Mouse (Mus musculus) heart, embryonic 11.5 days (tissue): ENCODE measurements around the gene Aanat. TPM values are rescaled to one million over a fixed set of nuclear protein-coding genes. Genes with fewer than 3 reads are reported as not detected.

Experiments used
- ATAC-seq: fragments of 200-750 bp; cut with Nextera tagmentation; replicated peaks from 2 replicates; pipeline ENCODE4 v1.8.0; 2017; ENCODE audit warnings: moderate library complexity; ENCODE audit not compliant: insufficient number of reproducible peaks, low FRiP score, low TSS enrichment
- H3K27ac ChIP-seq: fragments of 300-500 bp; sonication (generic); 2 replicates; pipeline ENCODE4 v1.5.1; 2014; ENCODE audit warnings: mild to moderate bottlenecking, low read depth, low read length
- H3K27me3 ChIP-seq: fragments of 300-500 bp; sonication (generic); 2 replicates; pipeline ENCODE4 v1.6.1; 2014; ENCODE audit warnings: mild to moderate bottlenecking, low read length, mixed read lengths; ENCODE audit not compliant: control insufficient read depth, insufficient read depth
- H3K36me3 ChIP-seq: fragments of 300-500 bp; sonication (generic); 2 replicates; pipeline ENCODE4 v1.6.1; 2014; ENCODE audit warnings: mild to moderate bottlenecking, low read length, moderate library complexity, mixed read lengths; ENCODE audit not compliant: control insufficient read depth, insufficient read depth
- H3K4me1 ChIP-seq: fragments of 300-500 bp; sonication (generic); 2 replicates; pipeline ENCODE4 v1.6.1; 2014; ENCODE audit warnings: low read length; ENCODE audit not compliant: control insufficient read depth, insufficient read depth
- H3K4me2 ChIP-seq: fragments of 300-500 bp; sonication (generic); 2 replicates; pipeline ENCODE4 v1.6.1; 2014; ENCODE audit warnings: mild to moderate bottlenecking, moderate library complexity
- H3K4me3 ChIP-seq: fragments of 300-500 bp; sonication (generic); 2 replicates; pipeline ENCODE4 v1.5.1; 2014; ENCODE audit warnings: low read depth, low read length
- H3K9ac ChIP-seq: fragments of 300-500 bp; sonication (generic); 2 replicates; pipeline ENCODE4 v1.6.1; 2014; ENCODE audit warnings: mild to moderate bottlenecking, low read depth, low read length, moderate library complexity
- H3K9me3 ChIP-seq: fragments of 300-500 bp; sonication (generic); replicated peaks from 2 replicates; pipeline ENCODE4 v1.6.1; 2016; ENCODE audit warnings: low read length; ENCODE audit not compliant: control insufficient read depth
- WGBS: fragments of 180-500 bp; shearing (Covaris S2); extraction: QIAGEN DNeasy Blood & Tissue Kit; methylation state at CpG from one replicate; pipeline ENCODE4 v1.1.7; 2014; ENCODE audit not compliant: insufficient replicate concordance; 5-methylcytosine and 5-hydroxymethylcytosine counted together
- polyA plus RNA-seq: library from polyadenylated mRNA; unstranded; fragments of >200 nt; fragmentation: Nextera tagmentation; extraction: Ambion mirVana; gene quantifications from 2 replicates; pipeline ENCODE4 v1.2.1, GENCODE M21; 2014

Aanat gene
- polyA plus RNA-seq, 1 experiment from 2014 or later = not detected

- H3K36me3 ChIP-seq = no peaks in the 10 kb centered on the region
- peak overlapping the region; percentile 94 for H3K9ac ChIP-seq
- WGBS = under 1% methylated on average over 74 of the region's 91 CpGs
- no peaks in the 10 kb centered on the region for H3K9me3 ChIP-seq
- peak overlapping the region; percentile 93 for H3K4me2 ChIP-seq
- H3K4me3 ChIP-seq = peak overlapping the region; percentile 98
- peak; percentile 77 for ATAC-seq
- H3K4me1 ChIP-seq = peaks cover 28% of the 10 kb centered on the region
- no peaks in the 10 kb centered on the region for H3K27me3 ChIP-seq
- peak overlapping the region; percentile 86 for H3K27ac ChIP-seq
Measured at GRCm38 (mm10) chr11:116580711-116581375, 5.4 kb upstream of the Aanat start.

GRCm38 (mm10) chr11:116581376-116581814 is 4.8 kb upstream of the Aanat start, which contains the start of gene Ube2o:
TSS of gene Ube2o (minus strand) at chr11:116581447.
- H3K9ac ChIP-seq = peak within 1 kb of the TSS; percentile 94
- no peaks in the 10 kb centered on the region for H3K9me3 ChIP-seq
- H3K4me2 ChIP-seq = peak within 1 kb of the TSS; percentile 93
- 3% methylated on average over 23 of the region's 51 CpGs for WGBS
- H3K4me1 ChIP-seq = peaks cover 29% of the 10 kb centered on the region
- H3K27me3 ChIP-seq = no peaks in the 10 kb centered on the region
- ATAC-seq = peak; percentile 86
- H3K36me3 ChIP-seq = no peaks in the 10 kb centered on the region
- H3K4me3 ChIP-seq = peak within 1 kb of the TSS; percentile 98
- H3K27ac ChIP-seq = peak within 1 kb of the TSS; percentile 86

- no peak overlapping the region for H3K9ac ChIP-seq
- no peaks in the 10 kb centered on the region for H3K9me3 ChIP-seq
- no peak overlapping the region for H3K4me3 ChIP-seq
- WGBS = 53% methylated on average over 6 of the region's 6 CpGs
- peaks cover 9% of the 10 kb centered on the region for H3K27me3 ChIP-seq
- H3K4me1 ChIP-seq = peaks cover 20% of the 10 kb centered on the region
- no peaks in the 10 kb centered on the region for H3K36me3 ChIP-seq
- no peak for ATAC-seq
- no peak overlapping the region for H3K4me2 ChIP-seq
- H3K27ac ChIP-seq = no peak overlapping the region
Measured at GRCm38 (mm10) chr11:116585682-116586081, 550 bp upstream of the Aanat start.

GRCm38 (mm10) chr11:116586801-116587631 is 784 bp downstream of the Aanat start:
- H3K4me3 ChIP-seq = no peak overlapping the region
- no peak; the same call in 1 of the 2 replicates for ATAC-seq
- H3K9me3 ChIP-seq = no peaks in the 10 kb centered on the region
- peaks cover 20% of the 10 kb centered on the region for H3K4me1 ChIP-seq
- no peak overlapping the region for H3K27ac ChIP-seq
- no peak overlapping the region for H3K9ac ChIP-seq
- H3K4me2 ChIP-seq = peak overlapping the region; percentile 34
- peaks cover 9% of the 10 kb centered on the region for H3K27me3 ChIP-seq
- WGBS = 22% methylated on average over 23 of the region's 23 CpGs
- no peaks in the 10 kb centered on the region for H3K36me3 ChIP-seq

- ATAC-seq = no peak
- 0 out of 2 replicates have a peak overlapping the region, but pooled peaks have one; percentile 16 for H3K4me2 ChIP-seq
- WGBS = 25% methylated on average over 14 of the region's 14 CpGs
Measured at GRCm38 (mm10) chr11:116589020-116589531, 2.8 kb downstream of the Aanat start.

GRCm38 (mm10) chr11:116589574-116589973 is 3.3 kb downstream of the Aanat start:
- H3K4me2 ChIP-seq = no peak overlapping the region
- H3K27ac ChIP-seq = no peak overlapping the region
- WGBS = 57% methylated on average over 8 of the region's 8 CpGs
- H3K36me3 ChIP-seq = no peaks in the 10 kb centered on the region
- no peak overlapping the region for H3K4me3 ChIP-seq
- H3K9ac ChIP-seq = no peak overlapping the region
- H3K4me1 ChIP-seq = peaks cover 20% of the 10 kb centered on the region
- peaks cover 9% of the 10 kb centered on the region for H3K27me3 ChIP-seq
- no peak for ATAC-seq
- no peaks in the 10 kb centered on the region for H3K9me3 ChIP-seq

More at GRCm38 (mm10) chr11:116589020-116589531, 2.8 kb downstream of the Aanat start:
- Histone ChIP-seq H3K9me3 (no peaks in the 10 kb centered on the region), H3K36me3 (no peaks in the 10 kb centered on the region), H3K27me3 (peaks cover 9% of the 10 kb centered on the region), H3K9ac (peak overlapping the region; percentile 28; the same call in 1 of the 2 replicates), H3K27ac (no peak overlapping the region), H3K4me1 (peaks cover 20% of the 10 kb centered on the region), H3K4me3 (no peak overlapping the region)

- no peak overlapping the region for H3K27ac ChIP-seq
- H3K9me3 ChIP-seq = no peaks in the 10 kb centered on the region
- no peak overlapping the region for H3K4me2 ChIP-seq
- H3K4me3 ChIP-seq = no peak overlapping the region
- ATAC-seq = no peak
- 73% methylated on average over 4 of the region's 4 CpGs for WGBS
- H3K27me3 ChIP-seq = peaks cover 9% of the 10 kb centered on the region
- H3K4me1 ChIP-seq = peaks cover 11% of the 10 kb centered on the region
- H3K36me3 ChIP-seq = no peaks in the 10 kb centered on the region
- no peak overlapping the region for H3K9ac ChIP-seq
Measured at GRCm38 (mm10) chr11:116591621-116592020, 5.4 kb downstream of the Aanat start.

- no peak overlapping the region for H3K9ac ChIP-seq
- H3K4me3 ChIP-seq = no peak overlapping the region
- H3K4me1 ChIP-seq = peaks cover 7% of the 10 kb centered on the region
- peak; percentile 36 for ATAC-seq
- H3K36me3 ChIP-seq = no peaks in the 10 kb centered on the region
- H3K27me3 ChIP-seq = peaks cover 4% of the 10 kb centered on the region
- no peaks in the 10 kb centered on the region for H3K9me3 ChIP-seq
- no peak overlapping the region for H3K4me2 ChIP-seq
- no peak overlapping the region for H3K27ac ChIP-seq
Measured at GRCm38 (mm10) chr11:116592428-116592827, 6.2 kb downstream of the Aanat start.
